Mouse (Mus musculus) urinary bladder, postnatal 10 days (tissue): ENCODE measurements around the gene Nuak2.

Source experiments
- DNase-seq: peaks from one replicate; pipeline ENCODE4 v3.0.0; 2022; ENCODE audit warnings: low spot score

The Nuak2 gene

DNA sequence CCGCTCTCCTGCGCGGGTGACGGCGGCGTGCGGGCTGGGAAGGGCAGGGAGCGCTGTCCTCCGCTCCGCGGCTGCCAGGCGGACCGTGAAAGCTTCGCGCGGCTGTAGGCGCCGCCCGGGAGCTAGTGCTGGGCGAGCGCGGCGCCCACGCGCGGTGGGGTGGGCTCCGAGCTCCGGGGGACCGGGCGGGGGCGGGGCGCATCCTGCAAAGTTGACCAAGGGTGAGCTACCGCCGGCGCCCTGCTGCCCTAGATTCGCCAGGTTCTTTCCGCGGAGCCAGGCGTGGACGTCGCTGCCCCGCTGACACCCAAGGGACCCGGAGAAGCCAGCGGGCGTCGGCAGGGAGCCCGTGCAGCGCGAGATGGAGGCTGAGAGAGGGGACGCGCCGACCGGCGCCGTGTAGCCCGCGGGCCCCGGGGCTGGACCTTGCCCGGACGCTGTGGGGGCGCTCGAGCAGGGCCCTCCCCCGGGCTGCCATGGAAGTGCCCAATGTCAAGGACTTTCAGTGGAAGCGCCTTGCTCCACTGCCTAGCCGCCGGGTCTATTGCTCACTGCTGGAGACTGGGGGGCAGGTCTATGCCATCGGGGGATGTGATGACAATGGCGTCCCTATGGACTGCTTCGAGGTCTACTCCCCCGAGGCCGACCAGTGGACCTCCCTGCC, 17.0 kb upstream of the Nuak2 start:
- DNase-seq: no peak

- DNase-seq: no peak
Observed at GRCm38 (mm10) chr1:132299744-132300143, 16.2 kb upstream of the Nuak2 start.

DNA sequence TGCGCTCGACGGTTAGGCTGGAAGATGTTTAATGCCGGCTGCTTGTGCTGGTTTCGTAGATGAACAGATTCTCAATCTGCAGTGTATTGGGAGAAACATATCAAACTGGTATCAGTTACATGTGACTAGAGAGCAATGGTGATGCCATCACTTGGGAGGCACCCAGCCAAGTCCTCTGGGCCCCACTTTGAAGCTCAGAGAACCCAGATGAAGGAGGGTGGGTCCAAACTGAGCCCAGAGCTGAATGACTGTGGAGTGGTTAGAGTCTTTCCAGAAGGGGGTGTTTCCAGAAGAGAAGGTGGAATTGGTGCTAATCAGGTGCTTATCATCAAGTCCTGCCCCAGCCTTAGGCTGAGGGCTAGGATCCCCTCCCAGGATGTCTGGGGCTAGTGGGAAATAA, 14.7 kb upstream of the Nuak2 start:
- DNase-seq: no peak

DNA sequence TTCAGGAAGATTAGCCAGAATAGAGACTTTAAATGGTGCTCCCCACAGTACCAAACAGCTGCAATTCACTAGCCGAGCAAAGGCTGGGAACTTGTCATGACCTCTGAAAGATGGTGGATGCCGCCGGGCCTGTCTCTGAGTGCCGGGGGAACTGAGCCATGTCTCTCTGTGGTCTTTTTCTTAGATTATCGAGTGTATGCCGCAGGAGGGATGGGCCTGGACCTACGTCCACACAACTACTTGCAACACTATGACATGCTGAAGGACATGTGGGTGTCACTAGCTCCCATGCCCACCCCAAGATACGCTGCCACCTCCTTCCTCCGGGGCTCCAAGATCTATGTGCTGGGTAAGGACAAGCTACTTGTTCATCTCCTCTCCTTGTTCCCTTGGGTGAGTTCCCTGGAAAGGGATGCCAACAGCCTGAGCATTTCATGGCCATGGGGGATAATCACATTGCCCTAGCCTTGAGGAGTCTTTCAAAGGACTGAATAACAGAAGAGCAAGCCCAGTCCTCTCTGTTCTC, 13.5 kb upstream of the Nuak2 start:
- DNase-seq: no peak

GRCm38 (mm10) chr1:132304618-132305214, 11.2 kb upstream of the Nuak2 start:
- no peak for DNase-seq

DNA sequence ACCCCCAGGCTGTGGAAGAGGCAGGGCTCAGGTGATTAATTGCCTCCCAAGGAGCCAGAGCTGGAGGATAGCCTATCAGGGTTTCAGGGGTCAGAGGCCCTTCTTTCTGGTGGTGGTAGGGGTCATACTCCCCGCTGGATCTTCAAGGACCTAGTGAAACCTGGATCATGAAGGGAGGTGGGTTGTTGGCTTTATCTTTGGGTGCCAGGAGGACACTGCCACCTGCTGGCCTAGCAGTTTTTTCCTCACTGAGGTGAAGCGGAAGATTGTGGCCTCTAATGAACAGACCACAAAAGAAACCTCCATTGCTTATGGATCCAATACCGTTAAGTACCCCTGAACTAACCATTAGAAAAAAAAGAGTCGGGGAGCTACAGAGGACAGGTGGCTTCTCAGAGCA, 9.8 kb upstream of the Nuak2 start:
- no peak for DNase-seq

- no peak for DNase-seq
Observed at GRCm38 (mm10) chr1:132306808-132307207, 9.1 kb upstream of the Nuak2 start.

- no peak for DNase-seq
Observed at GRCm38 (mm10) chr1:132307962-132308361, 8.0 kb upstream of the Nuak2 start.

DNA sequence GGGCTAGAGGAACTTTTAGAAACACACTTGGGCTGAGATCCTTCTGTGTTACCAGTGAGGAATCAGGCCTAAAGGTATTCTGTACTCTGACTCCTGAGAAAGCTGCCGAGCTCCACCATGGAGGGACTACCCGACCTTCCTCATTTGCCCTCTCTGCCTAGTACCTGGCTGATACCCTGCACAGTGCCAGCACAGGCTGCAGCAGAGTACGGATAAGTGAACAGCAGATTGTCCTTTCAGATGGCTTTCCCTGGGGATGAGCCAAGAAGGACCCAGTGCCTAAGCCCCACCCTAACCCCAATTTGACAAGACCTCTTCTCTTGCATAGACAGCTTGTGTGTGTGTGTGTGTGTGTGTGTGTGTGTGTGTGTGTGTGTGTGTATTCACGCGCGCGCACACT, 7.3 kb upstream of the Nuak2 start:
- no peak for DNase-seq

DNA sequence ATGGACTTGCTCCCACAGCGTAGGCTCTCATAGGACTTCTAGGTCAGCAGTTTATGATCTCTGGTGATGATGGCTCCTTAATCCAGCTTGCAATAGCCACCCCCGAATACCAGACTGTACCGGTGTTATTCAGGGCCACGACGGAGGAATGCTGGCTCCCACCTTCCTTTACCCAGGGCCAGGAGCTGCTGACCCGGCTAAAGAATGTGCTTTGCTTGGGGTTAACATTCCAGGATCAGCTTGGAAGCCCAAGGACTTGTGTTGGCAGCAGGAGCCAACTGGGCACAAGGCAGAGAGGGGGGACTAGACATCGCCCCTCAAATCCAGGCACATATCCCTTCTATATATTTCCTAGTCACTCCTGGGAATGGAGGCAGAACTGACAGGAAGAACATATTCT, 5.2 kb upstream of the Nuak2 start:
- no peak for DNase-seq

DNA sequence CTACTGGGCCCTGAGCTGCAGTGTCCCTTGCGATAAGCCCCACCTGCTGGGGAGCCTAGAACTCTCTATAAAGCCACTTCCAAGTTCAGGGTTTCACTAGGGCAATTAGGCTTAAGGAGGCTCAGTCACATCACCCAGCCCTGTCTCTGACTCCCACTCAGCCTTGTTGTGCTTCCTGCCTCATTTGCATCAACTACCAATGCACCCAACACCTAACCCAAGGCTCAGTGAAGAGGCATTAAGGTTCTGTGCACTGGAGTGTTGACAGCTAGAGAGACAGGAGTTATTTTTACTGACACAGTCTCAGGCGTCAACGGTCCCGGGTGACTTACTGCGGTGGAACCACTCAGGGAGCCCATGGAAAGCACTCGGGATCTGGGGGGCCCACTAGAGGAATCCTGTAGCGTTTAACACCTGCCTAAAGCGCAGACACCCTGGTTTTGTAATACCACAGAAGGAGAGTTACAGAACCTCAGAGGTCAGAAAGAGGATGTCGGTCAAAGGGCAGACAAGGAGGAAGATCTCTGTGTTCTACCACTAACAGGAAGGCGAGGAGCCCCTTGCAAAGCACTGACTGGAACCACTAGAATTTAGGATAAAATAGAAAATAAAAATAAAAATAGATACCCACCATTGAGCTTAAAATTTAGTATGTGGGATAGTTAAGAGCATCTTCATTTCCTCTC, 4.6 kb upstream of the Nuak2 start:
- DNase-seq: no peak

- no peak for DNase-seq
Observed at GRCm38 (mm10) chr1:132312043-132312442, 3.9 kb upstream of the Nuak2 start.

DNA sequence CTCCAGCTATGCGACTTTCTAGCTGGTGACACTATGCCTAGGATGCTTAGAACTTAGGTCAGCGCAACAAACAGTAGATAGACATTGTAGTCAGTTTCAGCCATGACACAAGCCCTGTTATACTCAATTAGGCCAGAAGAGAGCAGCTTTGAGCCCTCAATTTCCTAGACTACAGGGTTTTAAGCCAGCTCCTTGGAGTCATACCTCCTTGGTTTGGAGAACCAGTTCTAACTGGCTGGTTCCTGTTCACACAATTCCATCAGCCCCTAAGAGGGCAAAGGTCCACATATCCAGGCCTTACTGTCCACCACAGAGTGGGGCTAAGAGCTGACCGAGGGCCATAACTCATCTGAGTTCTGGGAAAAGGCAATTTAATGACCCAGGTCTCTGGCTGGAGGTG, 3.2 kb upstream of the Nuak2 start:
- DNase-seq: no peak

GRCm38 (mm10) chr1:132316625-132316994, 684 bp downstream of the Nuak2 start:
- no peak for DNase-seq

- DNase-seq: no peak
Observed at GRCm38 (mm10) chr1:132317413-132317812, 1.5 kb downstream of the Nuak2 start.

GRCm38 (mm10) chr1:132317894-132318863, 2.3 kb downstream of the Nuak2 start:
- DNase-seq: no peak

GRCm38 (mm10) chr1:132319242-132319641, 3.3 kb downstream of the Nuak2 start:
- peak; percentile 40 for DNase-seq

DNA sequence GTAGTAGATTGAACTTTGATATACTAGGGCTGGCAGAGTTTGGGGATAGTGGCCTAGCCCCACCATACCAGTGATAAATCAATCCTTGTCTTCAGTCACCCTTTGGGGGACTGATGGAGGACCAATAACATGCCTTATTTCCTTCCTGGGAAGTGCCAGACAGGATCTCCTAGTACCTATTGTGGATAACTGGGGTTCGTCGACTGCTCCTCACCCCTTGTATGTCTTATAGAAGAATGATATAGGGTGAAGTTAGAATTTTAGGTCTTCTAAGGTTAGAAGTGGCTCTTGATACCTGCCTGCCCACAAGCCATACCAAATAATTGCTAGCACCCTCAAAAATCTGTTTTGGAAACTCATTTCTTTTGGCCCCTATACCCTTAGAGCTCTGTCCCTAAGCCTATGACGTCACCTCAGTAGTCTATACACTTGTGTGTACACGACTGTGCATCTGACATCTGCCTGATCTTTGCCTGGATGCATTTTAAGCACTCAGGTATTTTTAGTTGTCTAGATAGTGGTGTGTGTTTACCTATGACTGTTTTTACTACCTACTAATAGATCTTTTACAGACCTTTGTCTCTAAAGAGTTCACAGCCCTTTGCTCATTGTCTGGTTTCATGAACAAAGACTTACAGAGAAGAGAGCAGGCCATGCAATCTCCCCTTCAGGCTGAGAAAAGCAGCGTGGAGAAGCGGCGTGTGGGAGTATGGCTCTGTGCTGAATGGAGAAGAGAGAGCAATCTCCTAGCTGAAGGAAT, 6.1 kb downstream of the Nuak2 start:
- no peak for DNase-seq

DNA sequence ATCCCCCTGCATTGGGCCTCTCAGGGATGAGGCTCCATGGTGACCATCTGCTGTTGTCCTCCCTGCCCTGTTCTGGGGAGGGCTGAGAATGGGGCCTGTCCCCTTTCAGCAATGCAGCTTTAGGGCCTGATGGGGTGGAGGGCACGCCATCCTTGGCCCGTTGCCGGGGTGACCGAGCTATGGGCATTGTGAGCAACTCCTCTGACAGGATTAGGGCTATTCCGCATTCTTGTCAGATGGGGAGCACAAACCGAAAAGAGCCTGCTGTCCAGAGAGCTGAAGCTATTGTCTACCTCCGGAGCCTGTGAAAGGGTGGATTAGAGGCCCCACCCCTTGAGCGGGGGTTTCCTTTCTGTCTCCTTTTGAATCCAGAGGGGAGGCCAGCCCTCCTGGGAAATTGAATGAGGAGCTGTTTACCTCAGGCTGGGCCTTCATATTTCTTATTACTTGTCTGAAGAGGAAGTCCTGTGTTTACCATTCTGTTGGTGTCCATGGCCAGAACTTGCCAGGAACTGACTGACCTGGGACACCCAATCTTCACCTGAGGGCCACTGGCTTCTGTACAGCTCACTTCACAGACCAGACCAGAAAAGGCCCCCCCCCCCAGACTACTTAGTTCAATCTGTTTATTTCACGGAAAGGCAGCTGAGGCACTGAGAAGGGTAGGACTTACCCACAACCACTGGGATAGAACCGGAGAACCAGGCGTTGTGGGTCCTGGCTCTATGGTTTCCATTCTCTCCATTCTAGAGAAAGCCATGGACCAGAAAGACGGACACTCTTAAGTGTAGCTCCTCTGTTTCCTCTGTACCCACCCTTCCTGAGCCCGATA, 7.0 kb downstream of the Nuak2 start:
- no peak for DNase-seq

DNA sequence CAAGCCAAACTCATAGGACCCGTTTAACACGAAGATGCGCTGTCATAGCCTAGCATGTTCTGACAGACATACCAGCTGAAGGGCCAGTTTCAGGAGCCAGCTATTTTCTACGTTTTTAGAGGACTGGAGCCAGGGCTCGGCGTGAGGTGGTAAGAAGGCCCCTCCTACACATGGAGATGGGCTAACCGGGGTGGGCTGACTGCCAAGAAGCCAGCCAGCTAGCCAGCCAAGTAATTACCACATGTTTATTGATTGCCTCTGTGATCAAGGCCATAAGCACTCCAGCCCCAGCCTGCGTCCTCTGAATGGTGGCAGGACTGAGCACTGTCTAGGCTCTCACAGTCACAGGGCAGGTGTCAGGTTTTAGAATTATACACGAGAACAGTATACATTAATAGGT, 10.9 kb downstream of the Nuak2 start:
- no peak for DNase-seq

DNA sequence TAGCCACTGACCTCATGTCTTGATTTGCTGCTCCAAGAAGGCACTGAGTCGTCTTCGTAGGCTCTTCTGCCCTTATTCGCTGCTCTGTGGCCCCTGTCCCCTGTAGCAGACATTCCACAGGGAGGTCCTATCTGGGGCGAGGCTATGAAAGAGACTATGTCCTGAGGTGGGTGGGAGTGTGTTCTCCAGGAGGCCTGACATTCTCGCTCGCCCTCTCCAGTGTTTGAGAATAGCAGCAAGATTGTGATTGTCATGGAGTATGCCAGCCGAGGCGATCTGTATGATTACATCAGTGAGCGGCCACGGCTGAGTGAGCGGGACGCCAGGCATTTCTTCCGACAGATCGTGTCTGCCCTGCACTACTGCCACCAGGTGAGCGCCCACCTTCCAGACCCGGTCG, 11.6 kb downstream of the Nuak2 start:
- DNase-seq: no peak
